Mouse (Mus musculus): ENCODE results near the gene Cnot1.
"Not testable (repeated sequence)": the region's sequence is repeated elsewhere in the genome, so short reads cannot be mapped to it uniquely, and the experiment has no call there.

Gene Cnot1

DNA sequence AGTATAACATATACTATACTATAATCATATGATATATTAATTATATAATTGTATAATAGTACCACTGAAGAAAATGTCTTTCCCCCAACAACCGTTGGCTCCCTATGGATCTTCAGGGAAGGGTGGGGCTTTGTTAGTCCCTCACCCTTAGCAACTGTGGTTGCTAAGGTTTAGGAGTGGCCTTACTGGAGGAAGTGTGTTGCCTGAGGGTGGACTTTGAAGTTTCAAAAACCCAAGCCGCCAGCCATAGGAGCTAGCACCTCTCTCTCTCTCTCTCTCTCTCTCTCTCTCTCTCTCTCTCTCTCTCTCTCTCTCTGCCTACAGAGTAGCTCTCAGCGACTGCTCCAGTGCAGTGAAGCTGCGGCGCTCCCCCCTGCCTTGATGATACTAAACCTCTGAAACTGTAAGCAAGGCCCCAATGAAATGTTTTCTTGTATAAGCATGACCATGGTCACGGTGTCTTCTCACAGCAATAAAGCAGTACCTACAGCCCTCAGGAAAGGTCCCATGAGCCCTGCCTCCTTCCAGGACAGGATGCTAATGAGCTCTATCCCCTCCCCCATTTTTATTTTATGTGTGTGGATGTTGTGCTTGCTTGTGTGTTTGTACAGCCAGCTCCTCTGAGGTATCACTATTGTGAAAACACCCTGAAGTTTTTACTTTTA lies 8.9 kb upstream of the Cnot1 start:
- no peak for DNase-seq (ENCODE audit: low spot score in 2 of 2)

DNA sequence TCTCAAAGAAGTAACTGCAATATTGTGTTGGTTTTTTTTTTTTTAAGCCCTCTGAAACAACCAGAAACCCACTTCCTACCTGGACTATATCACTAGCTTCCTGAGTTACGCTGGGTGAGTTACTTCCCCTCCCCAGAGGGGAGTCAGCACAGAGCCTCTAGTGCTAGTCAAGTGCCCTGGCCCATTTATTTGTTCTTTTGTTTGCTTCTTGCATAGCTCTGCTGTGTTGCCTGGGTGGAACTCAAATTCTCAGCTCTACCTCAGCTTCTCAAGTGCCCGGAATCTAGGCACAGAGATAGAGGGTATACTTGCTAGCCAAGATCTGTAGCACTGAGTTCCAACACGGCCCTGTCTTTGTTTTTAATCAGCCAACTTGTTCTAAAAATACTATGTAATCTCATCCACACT lies 2.9 kb upstream of the Cnot1 start:
- no peak for DNase-seq (ENCODE audit: low spot score in 2 of 2)

DNA sequence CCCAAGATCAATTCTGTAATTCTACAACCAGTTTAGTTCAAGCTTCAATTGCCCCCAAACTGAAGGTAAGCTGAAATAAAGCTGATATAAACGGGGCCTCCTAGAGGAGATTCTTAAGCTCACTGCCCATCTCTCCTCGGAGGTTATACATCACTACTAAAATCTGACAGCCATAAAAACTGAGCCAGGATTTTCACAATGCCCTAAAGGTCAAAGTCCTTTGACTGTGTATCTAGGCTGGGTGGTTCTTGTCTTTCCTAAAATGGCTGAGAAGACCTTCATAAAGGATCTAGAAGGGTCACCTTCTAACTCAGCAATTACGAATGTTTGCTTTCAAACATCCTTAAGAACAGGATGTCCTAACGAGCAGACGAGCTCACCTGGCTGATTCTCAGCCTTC lies 1.9 kb upstream of the Cnot1 start:
- no peak for DNase-seq (ENCODE audit: low spot score in 2 of 2)

DNA sequence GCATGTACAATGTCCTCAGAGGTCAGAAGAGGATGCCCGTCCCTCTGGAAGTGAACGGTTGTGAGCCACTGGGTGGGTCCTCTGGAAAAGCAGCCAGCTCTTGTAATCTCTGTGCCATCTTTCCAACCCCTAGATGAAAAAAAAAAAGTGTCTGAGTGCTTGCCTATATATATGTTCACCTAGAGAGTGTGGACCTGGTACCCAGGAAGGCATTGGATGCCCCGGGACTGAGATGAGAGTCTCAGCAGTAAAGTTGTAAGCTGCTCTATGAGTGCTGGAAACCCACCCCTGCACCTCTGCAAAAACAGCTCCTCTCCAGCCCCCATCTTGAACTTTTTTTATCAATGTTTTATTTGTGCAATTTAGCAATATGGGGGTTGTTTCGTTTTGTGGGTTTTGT lies 1.4 kb upstream of the Cnot1 start:
- DNase-seq (ENCODE audit: low spot score in 2 of 2) = no peak

DNA sequence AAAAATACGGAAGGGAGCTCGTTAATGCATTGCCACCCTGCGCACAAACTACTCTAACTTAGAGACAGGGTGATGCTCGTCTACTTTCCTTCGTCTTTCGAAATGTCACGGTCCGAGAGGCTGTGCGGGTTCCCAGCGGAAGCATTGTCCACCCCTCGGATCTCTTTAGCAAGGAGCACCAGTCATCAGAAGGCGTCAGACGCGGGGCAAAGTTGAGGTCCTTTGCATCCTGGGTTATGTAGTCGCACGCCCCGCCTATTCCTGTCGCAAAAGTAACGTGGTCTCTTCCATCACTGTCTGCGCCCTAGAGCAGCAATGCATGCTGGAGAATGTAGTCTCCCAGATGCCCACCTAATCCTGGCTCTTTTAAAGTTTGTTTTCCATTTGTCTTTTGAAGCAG lies 597 bp upstream of the Cnot1 start:
- peak; percentile 92 to 97 for DNase-seq (ENCODE audit: low spot score in 2 of 2)

DNA sequence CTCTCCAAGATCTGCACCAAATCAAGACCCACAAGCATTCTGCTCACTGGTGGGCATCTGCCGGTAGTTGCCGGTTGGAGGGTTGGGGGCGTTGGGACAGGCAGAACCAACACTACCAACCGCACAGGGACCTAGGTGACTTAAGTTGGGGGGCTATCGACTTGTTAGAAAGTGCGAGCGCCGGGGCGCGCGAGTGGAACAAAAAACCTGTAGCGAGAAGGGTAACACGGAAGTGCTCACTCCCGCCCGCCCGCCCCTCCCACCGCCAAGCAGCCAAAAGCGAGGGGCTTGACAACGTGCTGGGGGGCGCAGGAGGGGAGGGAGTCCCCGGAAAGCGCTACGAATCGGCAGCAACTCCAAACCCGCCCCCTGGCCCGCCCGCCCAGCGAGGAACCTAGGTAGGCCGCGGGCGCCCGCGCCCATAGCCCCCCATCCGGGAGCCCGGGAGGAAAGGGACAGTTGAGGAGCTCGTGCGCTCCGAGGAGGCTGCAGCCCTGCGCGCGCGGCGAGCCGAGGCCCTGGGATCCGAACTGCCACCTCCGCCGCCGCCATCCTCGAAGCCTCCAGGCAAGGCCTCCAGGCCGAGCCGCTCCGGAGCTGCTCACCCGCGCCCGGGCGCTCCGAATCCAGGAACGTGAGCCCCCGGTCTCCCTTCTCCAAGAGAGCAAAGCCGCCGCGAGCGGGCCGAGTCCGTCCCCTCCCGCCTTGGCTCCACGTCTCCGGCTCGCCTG lies 638 bp downstream of the Cnot1 start:
- DNase-seq (ENCODE audit: low spot score in 2 of 2) = no peak

DNA sequence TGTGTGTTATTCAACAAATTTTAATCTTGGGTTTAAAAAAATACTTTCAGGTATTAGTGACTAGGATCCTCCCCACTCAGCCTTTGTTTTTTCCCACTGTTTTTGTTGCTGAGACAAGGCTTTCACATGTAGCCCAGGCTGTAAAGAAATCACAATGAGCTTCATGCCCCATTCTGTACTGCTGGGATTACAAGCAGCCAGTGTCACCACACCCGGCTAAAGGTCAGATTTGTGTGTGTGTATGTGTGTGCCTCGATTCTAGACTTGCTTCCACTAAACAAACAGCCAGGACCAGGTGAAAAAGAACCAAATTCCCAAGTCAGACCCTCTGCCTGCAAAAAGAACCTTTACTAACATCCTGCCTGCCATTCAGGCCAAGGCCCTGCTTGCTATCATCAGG lies 1.8 kb downstream of the Cnot1 start:
- DNase-seq (ENCODE audit: low spot score in 2 of 2) = no peak

DNA sequence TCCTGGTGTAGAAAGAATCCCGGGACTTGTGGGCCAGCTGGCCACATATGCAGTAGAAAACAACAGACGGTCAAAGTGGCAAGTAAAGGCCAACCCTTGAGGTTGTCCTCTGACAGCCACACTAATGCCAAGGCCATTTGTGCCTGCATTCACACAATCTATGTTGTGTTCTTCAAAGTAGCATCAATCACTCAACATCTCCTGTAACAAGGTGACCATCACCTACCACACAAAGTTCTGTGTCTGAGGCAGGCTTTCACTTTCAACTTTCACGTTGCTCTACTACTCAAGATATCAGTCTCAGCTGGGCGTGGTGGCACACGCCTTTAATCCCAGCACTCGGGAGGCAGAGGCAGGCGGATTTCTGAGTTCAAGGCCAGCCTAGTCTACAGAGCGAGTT lies 5.0 kb downstream of the Cnot1 start:
- DNase-seq (ENCODE audit: low spot score in 2 of 2) = no peak

DNA sequence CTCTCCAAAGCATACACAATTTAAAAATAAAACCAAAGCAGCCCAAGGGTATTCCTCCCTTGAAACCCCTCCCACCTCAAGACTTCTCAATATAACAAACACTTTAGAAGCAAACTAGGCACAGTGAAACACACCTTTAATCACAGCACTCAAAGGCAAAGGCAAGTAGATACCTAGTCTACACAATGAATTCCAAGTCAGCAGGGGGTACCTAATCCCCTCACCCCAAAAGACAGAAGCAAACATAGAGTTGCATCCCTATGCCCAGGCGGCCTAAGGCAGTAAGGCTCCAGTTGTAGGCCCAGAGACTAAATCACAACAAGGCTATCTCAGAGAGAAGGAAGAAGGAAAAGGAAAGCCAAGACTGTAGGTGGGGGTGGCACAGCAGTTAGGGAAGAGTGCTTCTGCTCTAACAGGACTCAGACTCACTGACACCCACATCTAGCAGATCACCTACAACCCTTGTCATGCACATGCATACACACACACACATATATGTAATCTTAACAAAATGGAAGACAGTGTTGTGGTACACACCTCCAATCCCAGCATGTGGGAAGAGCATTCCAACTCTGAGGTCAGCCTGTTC lies 5.7 kb downstream of the Cnot1 start:
- DNase-seq (ENCODE audit: low spot score in 2 of 2) = no peak

DNA sequence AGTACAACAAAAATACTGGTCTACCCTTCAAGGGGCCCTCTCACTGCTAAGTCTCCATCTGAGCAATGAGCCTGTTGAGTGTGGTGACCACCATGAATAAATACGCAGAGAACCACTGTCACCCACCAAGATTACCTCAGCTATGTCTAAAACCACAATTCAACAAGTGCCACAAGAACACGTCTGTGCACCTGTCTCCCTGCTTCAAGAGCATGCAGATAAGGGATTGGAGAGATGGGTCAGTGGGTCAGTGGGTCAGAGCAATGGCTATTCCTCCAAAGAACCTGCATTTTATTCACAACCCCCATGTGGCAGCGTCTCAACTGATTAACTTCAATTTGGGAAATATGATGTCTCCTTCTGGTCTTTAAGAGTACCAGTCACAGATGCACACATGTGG lies 6.9 kb downstream of the Cnot1 start:
- DNase-seq (ENCODE audit: low spot score in 2 of 2) = no peak

DNA sequence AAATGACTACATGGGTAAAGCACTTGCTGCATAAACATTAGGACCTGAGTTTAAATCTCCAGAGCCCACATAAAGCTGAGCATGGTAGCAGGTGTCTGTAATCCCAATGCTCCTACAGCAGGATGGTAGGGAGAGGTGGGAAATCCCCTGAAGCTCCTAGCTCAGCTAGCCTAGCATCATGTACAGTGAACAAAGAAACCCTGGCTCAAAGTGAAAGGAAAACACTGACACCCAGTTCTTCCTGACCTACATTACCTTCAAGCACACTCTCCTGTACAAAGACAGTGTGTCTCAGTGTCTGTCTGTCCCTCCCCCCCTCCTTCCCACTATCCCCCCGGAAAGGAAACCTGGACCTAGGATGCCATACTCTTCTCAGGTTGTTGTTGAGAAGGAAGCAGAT lies 7.4 kb downstream of the Cnot1 start:
- DNase-seq (ENCODE audit: low spot score in 2 of 2) = no peak

DNA sequence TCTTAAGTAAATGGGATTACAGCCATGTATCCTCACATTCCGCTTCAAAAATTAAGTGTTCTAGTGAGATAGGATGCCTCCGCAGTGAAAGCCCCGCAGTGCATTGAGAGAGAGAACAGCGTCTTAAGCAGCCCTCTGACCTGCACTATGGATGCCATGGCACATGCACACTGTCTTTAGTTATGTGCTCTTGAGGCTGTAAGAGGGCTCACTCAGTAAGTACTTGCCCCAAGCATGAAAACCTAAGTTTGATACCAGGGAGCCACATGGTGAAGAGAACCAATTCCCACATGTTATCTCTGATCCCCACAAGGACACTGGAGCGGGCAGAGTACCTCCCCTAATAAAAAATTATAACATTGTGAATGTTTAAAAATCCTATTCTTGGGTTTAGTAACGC lies 8.1 kb downstream of the Cnot1 start:
- no peak for DNase-seq (ENCODE audit: low spot score in 2 of 2)

DNA sequence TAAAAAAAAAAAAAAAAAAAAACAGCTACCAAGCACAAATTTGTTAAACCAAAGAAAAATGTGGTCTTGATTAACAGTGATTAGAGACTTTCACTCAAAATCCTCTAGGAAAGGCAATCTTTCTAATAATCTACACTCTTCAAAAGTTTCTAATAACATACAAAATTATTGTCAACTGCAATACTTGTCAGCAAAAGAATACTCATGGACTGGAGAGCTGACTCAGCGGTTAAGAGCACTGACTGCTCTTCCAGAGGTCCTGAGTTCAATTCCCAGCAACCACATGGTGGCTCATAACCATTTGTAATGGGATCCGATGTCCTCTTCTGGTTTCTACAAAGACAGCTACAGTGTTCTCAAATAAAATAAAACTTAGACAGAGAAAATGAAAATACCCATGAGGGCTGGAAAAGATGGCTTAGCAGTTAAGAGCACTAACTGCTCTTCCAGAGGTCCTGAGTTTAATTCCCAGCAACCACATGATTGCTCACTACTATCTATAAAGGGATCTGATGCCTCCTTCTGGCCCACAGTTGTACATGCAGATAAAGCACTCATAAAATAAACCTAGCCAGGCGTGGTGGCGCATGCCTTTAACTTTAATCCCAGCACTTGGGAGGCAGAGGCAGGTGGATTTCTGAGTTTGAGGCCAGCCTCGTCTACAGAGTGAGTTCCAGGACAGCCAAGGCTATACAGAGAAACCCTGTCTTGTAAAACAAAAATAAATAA lies 11.8 kb downstream of the Cnot1 start:
- DNase-seq (ENCODE audit: low spot score in 2 of 2) = not testable (repeated sequence)

DNA sequence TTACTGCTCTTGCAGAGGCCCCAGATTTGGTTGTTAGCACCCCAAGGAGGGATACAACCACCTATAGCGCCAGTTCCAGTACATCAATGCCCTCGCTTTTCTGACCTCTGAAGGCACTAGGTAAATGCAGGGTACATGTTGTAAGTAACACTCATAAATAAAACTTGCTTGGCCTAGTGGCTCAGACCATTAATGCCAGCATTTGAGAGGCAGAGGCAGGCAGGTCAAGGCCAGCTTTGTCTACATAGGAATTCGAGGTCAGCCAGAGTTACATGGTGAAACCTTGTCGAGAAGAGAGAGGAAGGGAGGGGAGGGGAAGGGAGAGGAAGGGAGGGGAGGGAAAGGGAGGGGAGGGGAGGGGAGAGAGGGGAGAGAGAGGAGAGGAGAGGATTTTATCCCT lies 21.7 kb downstream of the Cnot1 start:
- DNase-seq (ENCODE audit: low spot score in 2 of 2) = no peak

DNA sequence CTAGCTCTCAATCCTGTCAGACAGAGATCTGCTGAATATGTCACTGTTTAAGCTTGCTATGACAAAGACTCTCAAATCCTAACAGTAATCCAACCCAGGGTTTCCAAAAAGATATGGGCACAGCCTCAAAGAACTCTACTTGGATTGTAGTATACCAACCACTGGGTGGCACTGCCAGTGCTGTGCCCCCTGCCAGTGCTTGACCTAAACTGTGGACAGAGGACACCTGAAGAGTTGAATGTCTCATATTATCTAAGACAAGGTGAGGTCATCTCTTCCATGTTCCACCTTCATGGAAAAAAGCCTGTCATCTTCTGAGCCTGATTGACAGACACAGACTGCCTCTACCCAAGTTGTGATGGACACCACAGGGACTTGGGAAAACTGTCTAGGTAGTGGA lies 24.6 kb downstream of the Cnot1 start:
- no peak for DNase-seq (ENCODE audit: low spot score in 2 of 2)

DNA sequence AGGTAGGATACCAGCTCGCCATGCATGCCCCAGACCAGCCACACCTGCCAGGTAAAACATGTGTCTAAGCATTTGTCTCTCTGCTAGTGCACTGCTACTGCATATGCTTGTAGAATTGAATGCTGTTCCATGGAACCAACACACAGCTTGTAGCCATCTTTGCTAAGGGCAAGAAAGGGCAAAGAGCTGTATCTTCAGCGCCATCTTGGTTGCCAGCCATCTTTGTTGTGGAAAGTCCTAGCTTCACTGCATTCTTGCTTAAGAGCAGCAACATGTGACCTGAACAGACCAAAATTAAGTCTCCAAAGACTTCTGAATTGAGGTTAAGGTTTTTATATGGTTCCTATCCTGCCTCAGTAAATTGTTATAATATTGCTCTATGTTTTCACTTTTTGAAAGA lies 25.5 kb downstream of the Cnot1 start:
- no peak for DNase-seq (ENCODE audit: low spot score in 2 of 2)

DNA sequence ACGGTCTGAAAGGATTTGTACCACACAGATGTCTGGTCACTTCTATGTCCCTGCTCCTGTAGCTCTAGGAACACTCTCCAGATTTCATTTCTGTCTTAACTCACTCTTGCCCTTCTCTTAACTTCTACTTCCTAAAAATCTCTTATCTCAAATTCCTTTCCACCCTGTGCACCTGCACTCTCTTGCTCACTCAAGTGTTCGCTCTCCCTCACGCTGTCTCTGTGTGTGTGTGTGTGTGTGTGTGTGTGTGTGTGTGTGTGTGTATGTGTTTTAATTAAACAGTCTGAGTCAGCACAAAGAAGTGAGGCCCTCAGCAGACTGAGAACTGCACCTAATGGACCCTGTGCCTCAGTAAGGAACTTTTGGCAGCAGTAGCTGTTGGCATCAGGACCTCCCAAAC lies 26.2 kb downstream of the Cnot1 start:
- DNase-seq (ENCODE audit: low spot score in 2 of 2) = no peak

DNA sequence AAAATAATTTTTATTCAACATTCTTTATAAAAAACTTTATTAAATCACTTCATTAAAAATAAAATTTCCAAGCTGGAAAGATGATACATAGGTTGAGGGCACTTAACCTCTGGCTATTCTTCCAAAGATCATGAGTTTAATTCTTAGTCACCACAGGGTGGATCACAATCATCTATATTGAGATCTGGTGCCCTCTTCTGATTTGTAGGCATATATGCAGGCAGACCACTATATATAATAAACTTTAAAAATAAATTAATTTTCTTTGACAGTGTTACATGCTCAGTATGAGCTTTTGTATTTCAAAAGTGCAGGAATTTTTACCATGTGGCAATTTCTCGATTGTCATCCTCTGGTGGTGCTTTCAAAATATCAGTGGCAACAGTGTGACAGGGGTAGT lies 43.1 kb downstream of the Cnot1 start:
- DNase-seq (ENCODE audit: low spot score in 2 of 2) = no peak

DNA sequence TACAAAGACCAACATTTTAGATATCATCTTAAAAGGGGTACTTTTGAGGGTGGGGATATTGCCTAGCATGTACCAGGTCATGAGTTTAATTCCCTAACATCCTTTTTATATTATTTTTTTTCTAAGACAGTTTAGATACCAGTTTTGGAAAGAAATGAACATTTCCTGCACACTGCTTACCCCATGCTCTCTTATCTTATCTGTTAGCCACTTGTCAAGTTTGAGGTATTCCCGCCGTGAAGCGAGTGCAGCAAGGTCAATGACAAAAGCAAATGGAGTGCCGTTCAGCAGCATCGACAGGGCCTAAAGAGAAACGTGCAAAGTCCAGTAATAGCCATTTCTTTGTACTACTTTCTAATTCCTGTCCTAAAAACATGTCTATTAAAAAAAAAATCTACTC lies 46.9 kb downstream of the Cnot1 start:
- no peak for DNase-seq (ENCODE audit: low spot score in 2 of 2)

DNA sequence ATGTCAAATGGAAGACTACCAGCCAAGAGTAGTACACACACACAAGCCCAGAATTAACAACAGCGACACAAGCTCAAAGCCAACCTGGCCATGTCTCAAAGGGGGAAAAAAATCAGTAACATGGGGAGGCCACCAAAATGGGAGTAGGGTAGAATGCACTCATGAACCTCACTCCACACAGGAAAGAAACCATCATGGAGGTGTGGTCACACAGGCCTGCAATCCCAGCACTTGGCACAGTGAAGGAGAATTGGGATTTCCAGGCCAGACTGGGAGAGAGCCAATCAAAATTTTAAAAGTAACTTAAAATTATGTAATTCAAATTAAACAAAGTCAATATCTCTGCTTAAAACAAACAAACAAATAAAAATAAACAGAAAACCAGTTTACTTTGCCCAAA lies 55.3 kb downstream of the Cnot1 start:
- no peak for DNase-seq (ENCODE audit: low spot score in 2 of 2)

DNA sequence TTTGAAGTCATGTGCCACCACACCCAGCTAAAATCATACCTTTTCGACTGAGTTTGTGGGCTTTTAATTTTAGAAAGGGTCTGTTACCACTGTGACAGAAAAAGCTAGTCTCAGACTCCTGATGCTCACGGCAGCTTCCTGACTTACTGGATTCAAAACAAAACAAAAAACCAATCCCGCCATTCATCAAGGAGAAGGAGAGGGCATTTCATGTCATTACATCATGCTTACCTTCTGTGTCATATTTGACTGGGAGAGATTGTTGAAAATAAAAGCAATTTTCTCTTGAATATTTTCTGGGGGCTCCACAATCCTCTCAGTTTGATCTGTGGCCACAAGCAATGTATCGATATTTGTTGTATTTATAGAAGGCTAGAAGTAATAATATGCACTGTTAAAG lies 59.2 kb downstream of the Cnot1 start:
- no peak for DNase-seq (ENCODE audit: low spot score in 2 of 2)

DNA sequence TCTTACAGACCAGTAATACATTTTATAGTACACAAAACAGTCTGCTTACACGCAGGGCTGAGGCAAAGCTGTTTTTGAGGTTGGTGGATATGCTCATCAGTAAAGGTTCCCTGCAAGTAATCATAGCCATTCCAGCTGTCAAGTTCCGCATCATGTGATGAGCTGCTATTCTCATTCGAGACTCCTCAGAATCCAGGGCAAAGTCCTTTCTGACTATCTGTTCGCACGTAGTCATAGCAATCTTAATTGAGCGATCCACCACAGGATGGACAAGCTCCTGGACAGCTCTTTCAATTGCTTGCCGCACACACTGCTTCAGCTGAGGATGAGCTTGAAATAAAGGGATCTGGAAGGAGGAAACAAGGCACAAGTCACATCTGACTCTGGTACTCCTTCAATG lies 65.5 kb downstream of the Cnot1 start:
- DNase-seq (ENCODE audit: low spot score in 2 of 2) = no peak

DNA sequence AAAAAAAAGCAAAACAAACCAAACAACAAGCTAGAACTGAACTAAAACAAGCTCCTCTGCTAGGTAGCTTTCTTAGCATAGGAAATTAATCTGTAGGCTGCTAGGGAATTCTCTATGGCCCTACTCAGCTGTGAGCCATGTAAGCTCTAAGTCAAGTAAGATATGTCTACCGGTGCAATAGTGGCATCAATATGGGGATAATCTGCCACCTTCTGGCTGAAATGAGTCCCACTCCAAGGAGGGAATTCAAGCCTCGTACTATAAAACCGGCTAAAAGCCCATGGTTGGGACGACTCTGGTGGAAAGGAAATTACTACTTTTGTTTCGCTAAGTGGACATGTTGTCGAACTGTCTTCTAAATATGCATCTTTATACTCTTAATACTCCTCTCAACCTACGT lies 68.7 kb downstream of the Cnot1 start:
- DNase-seq (ENCODE audit: low spot score in 2 of 2) = peak in 1 of 2 experiments; percentile 51
